Mouse (Mus musculus) stomach, postnatal 0 days (tissue): ENCODE results near the gene Shc2. TPM values are rescaled to one million over a fixed set of nuclear protein-coding genes. Genes with fewer than 3 reads are reported as not detected.

Experiments
- ATAC-seq: fragments of 200-750 bp; cut with Nextera tagmentation; 2 replicates; pipeline ENCODE4 v1.8.0; 2017; ENCODE audit not compliant: low FRiP score, low TSS enrichment
- DNase-seq: peaks from one replicate; pipeline ENCODE4 v3.0.0-alpha.2; 2016; ENCODE audit warnings: low spot score
- H3K27ac ChIP-seq: fragments of 300-500 bp; sonication (generic); replicated peaks from 2 replicates; pipeline ENCODE4 v1.5.1; 2014; ENCODE audit warnings: mild to moderate bottlenecking, control low read depth
- H3K27me3 ChIP-seq: fragments of 300-500 bp; sonication (generic); 2 replicates; pipeline ENCODE4 v1.6.1; 2014; ENCODE audit warnings: low read length; ENCODE audit not compliant: control insufficient read depth, insufficient read depth
- H3K36me3 ChIP-seq: fragments of 300-500 bp; sonication (generic); 2 replicates; pipeline ENCODE4 v1.6.1; 2014; ENCODE audit warnings: low read length, mixed read lengths; ENCODE audit not compliant: control insufficient read depth, insufficient read depth
- H3K4me1 ChIP-seq: fragments of 300-500 bp; sonication (generic); replicated peaks from 2 replicates; pipeline ENCODE4 v1.6.1; 2014; ENCODE audit warnings: antibody characterized with exemption; ENCODE audit not compliant: control insufficient read depth, insufficient read depth
- H3K4me2 ChIP-seq: fragments of 300-500 bp; sonication (generic); replicated peaks from 2 replicates; pipeline ENCODE4 v1.6.1; 2014; ENCODE audit warnings: low read depth, mild to moderate bottlenecking, control low read depth, moderate library complexity
- H3K4me3 ChIP-seq: fragments of 300-500 bp; sonication (generic); 2 replicates; pipeline ENCODE4 v1.5.1; 2014; ENCODE audit warnings: low read depth, low read length, control low read depth
- H3K9ac ChIP-seq: fragments of 300-500 bp; sonication (generic); 2 replicates; pipeline ENCODE4 v1.6.1; 2014; ENCODE audit warnings: mild to moderate bottlenecking, low read length, control low read depth, mixed read lengths
- H3K9me3 ChIP-seq: fragments of 300-500 bp; sonication (generic); 2 replicates; pipeline ENCODE4 v1.6.1; 2016; ENCODE audit warnings: low read length; ENCODE audit not compliant: control insufficient read depth
- CTCF ChIP-seq: IDR thresholded peaks from 2 replicates; pipeline ENCODE4 v1.5.1; 2016; ENCODE audit warnings: antibody characterized with exemption, low read depth, mild to moderate bottlenecking, moderate library complexity
- EP300 ChIP-seq: optimal IDR thresholded peaks from 2 replicates; pipeline ENCODE3; 2016; ENCODE audit warnings: antibody characterized with exemption
- WGBS: fragments of 180-500 bp; shearing (Covaris S2); extraction: QIAGEN DNeasy Blood & Tissue Kit; methylation state at CpG from one replicate; pipeline ENCODE4 v1.1.7; 2014; 5-methylcytosine and 5-hydroxymethylcytosine counted together
- polyA plus RNA-seq: library from polyadenylated mRNA; unstranded; fragments of >200 nt; fragmentation: Nextera tagmentation; extraction: Ambion mirVana; gene quantifications from 2 replicates; pipeline ENCODE4 v1.2.1, GENCODE M21; 2015

The Shc2 gene
- polyA plus RNA-seq, 1 experiment from 2014 or later = 2.7 TPM

GRCm38 (mm10) chr10:79670071-79670888, 32.6 kb upstream of the Shc2 start:
- no peaks in the 10 kb centered on the region for H3K9me3 ChIP-seq
- 30% methylated on average over 15 of the region's 15 CpGs for WGBS
- H3K27ac ChIP-seq = peak overlapping the region; percentile 91
- TF ChIP-seq EP300 (no peak), CTCF (no peak)
- DNase-seq = no peak
- peak overlapping the region; percentile 76 for H3K4me2 ChIP-seq
- 0 out of 2 replicates have a peak, but pooled peaks cover 3% of the 10 kb centered on the region for H3K4me1 ChIP-seq
- no peaks in the 10 kb centered on the region for H3K36me3 ChIP-seq
- H3K4me3 ChIP-seq = peak overlapping the region; percentile 98
- peak; percentile 10; the same call in 1 of the 2 replicates for ATAC-seq
- no peaks in the 10 kb centered on the region for H3K27me3 ChIP-seq
- H3K9ac ChIP-seq = peak overlapping the region; percentile 84

GRCm38 (mm10) chr10:79669576-79670057, 31.9 kb upstream of the Shc2 start:
- DNase-seq (peak; percentile 68), ATAC-seq (peak; percentile 36)
- H3K9ac ChIP-seq = peak overlapping the region; percentile 84
- no peak for TF ChIP-seq EP300
- no peak for TF ChIP-seq CTCF
- H3K27me3 ChIP-seq = no peaks in the 10 kb centered on the region
- H3K27ac ChIP-seq = peak overlapping the region; percentile 91
- no peaks in the 10 kb centered on the region for H3K36me3 ChIP-seq
- 0 out of 2 replicates have a peak, but pooled peaks cover 3% of the 10 kb centered on the region for H3K4me1 ChIP-seq
- peak overlapping the region; percentile 76 for H3K4me2 ChIP-seq
- peak overlapping the region; percentile 98 for H3K4me3 ChIP-seq
- H3K9me3 ChIP-seq = no peaks in the 10 kb centered on the region
- whole genome bisulfite sequencing = under 1% methylated on average over 46 of the region's 47 CpGs

GRCm38 (mm10) chr10:79668771-79669575, 31.3 kb upstream of the Shc2 start, which contains the start of gene Tpgs1:
Tpgs1 (plus strand) TSS chr10:79669369.
- peak within 1 kb of the TSS; percentile 98 for H3K4me3 ChIP-seq
- no peaks in the 10 kb centered on the region for H3K9me3 ChIP-seq
- DNase-seq = peak; percentile 87
- peak within 1 kb of the TSS; percentile 76 for H3K4me2 ChIP-seq
- H3K9ac ChIP-seq = peak within 1 kb of the TSS; percentile 84
- H3K4me1 ChIP-seq = 0 out of 2 replicates have a peak, but pooled peaks cover 3% of the 10 kb centered on the region
- TF ChIP-seq EP300 (no peak), CTCF (peak; percentile 94)
- under 1% methylated on average over 44 of the region's 45 CpGs for WGBS
- peak; percentile 83 for ATAC-seq
- no peaks in the 10 kb centered on the region for H3K27me3 ChIP-seq
- H3K36me3 ChIP-seq = no peaks in the 10 kb centered on the region
- peak within 1 kb of the TSS; percentile 91 for H3K27ac ChIP-seq

- no peaks in the 10 kb centered on the region for H3K27me3 ChIP-seq
- ATAC-seq (no peak), DNase-seq (no peak)
- no peaks in the 10 kb centered on the region for H3K9me3 ChIP-seq
- WGBS = 76% methylated on average over 5 of the region's 5 CpGs
- H3K4me1 ChIP-seq = 0 out of 2 replicates have a peak, but pooled peaks cover 3% of the 10 kb centered on the region
- H3K27ac ChIP-seq = no peak overlapping the region
- H3K36me3 ChIP-seq = no peaks in the 10 kb centered on the region
- H3K4me2 ChIP-seq = no peak overlapping the region
- H3K4me3 ChIP-seq = no peak overlapping the region
- TF ChIP-seq EP300 (no peak), CTCF (no peak)
- H3K9ac ChIP-seq = no peak overlapping the region
Observed at GRCm38 (mm10) chr10:79668076-79668475, 30.4 kb upstream of the Shc2 start.

- H3K9me3 ChIP-seq = no peaks in the 10 kb centered on the region
- H3K27me3 ChIP-seq = no peaks in the 10 kb centered on the region
- no peaks in the 10 kb centered on the region for H3K36me3 ChIP-seq
- WGBS = 64% methylated on average over 9 of the region's 9 CpGs
- H3K4me2 ChIP-seq = no peak overlapping the region
- no peak overlapping the region for H3K27ac ChIP-seq
- ATAC-seq (no peak), DNase-seq (no peak)
- no peak overlapping the region for H3K4me3 ChIP-seq
- H3K4me1 ChIP-seq = 0 out of 2 replicates have a peak, but pooled peaks cover 3% of the 10 kb centered on the region
- H3K9ac ChIP-seq = no peak overlapping the region
- no peak for TF ChIP-seq CTCF
- TF ChIP-seq EP300 = no peak
Observed at GRCm38 (mm10) chr10:79666493-79666892, 28.8 kb upstream of the Shc2 start.
